ENCODE assay signal across 18 mouse cellular contexts in the genomic region with DNA sequence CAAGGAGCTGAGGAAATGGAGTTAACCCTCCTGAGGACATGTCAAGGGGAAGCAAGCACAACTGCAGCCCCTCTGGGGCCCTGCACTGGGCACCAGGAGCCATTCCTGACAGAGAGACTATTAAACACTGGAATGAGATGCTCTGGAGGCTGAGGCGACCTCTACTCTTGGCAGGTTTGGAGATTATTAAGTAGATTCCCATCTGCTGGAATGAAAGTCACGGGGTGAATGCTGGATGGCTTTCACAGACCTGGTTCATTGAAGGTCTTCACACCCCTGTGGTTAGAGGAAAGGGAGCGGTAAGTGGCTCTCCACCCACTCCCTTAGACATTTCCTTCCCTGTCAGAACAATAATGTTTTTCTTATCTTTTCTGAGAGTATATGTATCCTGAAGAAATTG.
DNase-seq lines count a peak whose midpoint lies in the region; ATAC-seq and TF ChIP-seq lines count a peak whose summit lies in the region.
"Had no signal": no experiment of that assay in that cellular context is flagged by ENCODE, and none has a peak within 500 bp of the region (broad histone marks: within the 10 kb centered on the region; RNA-seq: fewer than 3 reads in every experiment).

No protein-coding gene starts in this region.

- H3K27me3 ChIP-seq in heart, adult 2 months (ENCODE audit: control insufficient read depth, insufficient read depth, low read length), result no peaks in the 10 kb centered on the region
- H3K27me3 ChIP-seq in heart, embryonic 11.5 days (ENCODE audit: control insufficient read depth, insufficient read depth, low read length), result no peaks in the 10 kb centered on the region
- H3K27me3 ChIP-seq: heart, embryonic 13.5 days; neural tube, embryonic 12.5 days; stomach, embryonic 15.5 days had no signal

- intact Hi-C loops in heart, adult 2 months (cut with DNase I), result loop anchor here (1.0 to 10.0 kb wide), 5 partner anchors 125 to 718 kb away; partner anchors contain the start of genes Itgb1 and Nrp1
- intact Hi-C loops in heart, postnatal 25 days (cut with DNase I), result loop anchor here (5.0 kb wide), 2 partner anchors 125 to 205 kb away; partner anchors contain the start of gene Nrp1
- intact Hi-C loops in left cerebral cortex, adult 2 months (cut with DNase I), result no loop called here

- no peaks in the 10 kb centered on the region for H3K9me3 ChIP-seq in heart, embryonic 11.5 days (replicated peaks; ENCODE audit: control insufficient read depth, low read length)
- H3K9me3 ChIP-seq: heart, embryonic 13.5 days; neural tube, embryonic 12.5 days; stomach, embryonic 15.5 days had no signal

- peaks cover 7% of the 10 kb centered on the region for H3K4me1 ChIP-seq in heart, adult 2 months (ENCODE audit: control insufficient read depth, insufficient read depth, low read length)
- H3K4me1 ChIP-seq in heart, embryonic 11.5 days (ENCODE audit: control insufficient read depth, insufficient read depth, low read length), result peaks cover 4% of the 10 kb centered on the region; the same call in 1 of the 2 replicates
- H3K4me1 ChIP-seq: neural tube, embryonic 12.5 days; stomach, embryonic 15.5 days had no signal

- ATAC-seq in heart, embryonic 11.5 days (replicated peaks; ENCODE audit: insufficient number of reproducible peaks, low FRiP score, low TSS enrichment), result no peak
- ATAC-seq: forebrain, postnatal 0 days; hindbrain, postnatal 0 days; liver, postnatal 0 days had no signal

- no peak overlapping the region for H3K4me2 ChIP-seq in heart, embryonic 11.5 days
- H3K4me2 ChIP-seq: heart, embryonic 13.5 days; neural tube, embryonic 12.5 days; stomach, embryonic 15.5 days had no signal

- 0 out of 2 replicates have a peak, but pooled peaks have one; percentile 25 for TF ChIP-seq POLR2A in heart, adult 2 months (IDR thresholded peaks at IDR 0.05; ENCODE audit: insufficient read depth, low read depth, low read length)

- peak overlapping the region; percentile 76 for H3K27ac ChIP-seq in heart, adult 2 months
- no peak overlapping the region for H3K27ac ChIP-seq in heart, embryonic 11.5 days (ENCODE audit: low read depth, low read length)
- H3K27ac ChIP-seq in left cerebral cortex, adult 2 months, result no peak overlapping the region
- H3K27ac ChIP-seq: heart, embryonic 13.5 days; hindbrain, postnatal 0 days; neural tube, embryonic 12.5 days; stomach, embryonic 15.5 days had no signal

- WGBS in heart, adult 2 months, result 46% methylated on average over 3 of the region's 3 CpGs
- WGBS in heart, embryonic 11.5 days (ENCODE audit: insufficient replicate concordance), result 40% methylated on average over 3 of the region's 3 CpGs

- no peak overlapping the region for H3K9ac ChIP-seq in heart, adult 2 months (ENCODE audit: low read depth, low read length)
- no peak overlapping the region for H3K9ac ChIP-seq in heart, embryonic 11.5 days (ENCODE audit: low read depth, low read length)
- H3K9ac ChIP-seq: forebrain, postnatal 0 days; heart, embryonic 13.5 days; liver, postnatal 0 days; neural tube, embryonic 12.5 days; stomach, embryonic 15.5 days had no signal

- TF ChIP-seq CTCF in heart, adult 2 months (IDR thresholded peaks at IDR 0.05), result no peak
- TF ChIP-seq CTCF in left cerebral cortex, adult 2 months (IDR thresholded peaks at IDR 0.05), result no peak

- H3K36me3 ChIP-seq in heart, adult 2 months (ENCODE audit: control insufficient read depth, insufficient read depth, low read length), result peaks cover 13% of the 10 kb centered on the region
- H3K36me3 ChIP-seq in heart, embryonic 11.5 days (ENCODE audit: control insufficient read depth, insufficient read depth, low read length), result no peaks in the 10 kb centered on the region
- H3K36me3 ChIP-seq: heart, embryonic 13.5 days; neural tube, embryonic 12.5 days; stomach, embryonic 15.5 days had no signal

- no peak overlapping the region for H3K4me3 ChIP-seq in heart, adult 2 months
- H3K4me3 ChIP-seq in heart, embryonic 11.5 days (ENCODE audit: low read depth, low read length), result no peak overlapping the region
- no peak overlapping the region for H3K4me3 ChIP-seq in left cerebral cortex, adult 2 months
- H3K4me3 ChIP-seq: heart, embryonic 13.5 days; neural tube, embryonic 12.5 days; stomach, embryonic 15.5 days had no signal

- H3K79me2 ChIP-seq in heart, adult 2 months (replicated peaks; ENCODE audit: control insufficient read depth, insufficient read depth, low read length), result no peaks in the 10 kb centered on the region

- peak; percentile 96 for TF ChIP-seq EP300 in heart, adult 2 months (IDR thresholded peaks at IDR 0.05; ENCODE audit: insufficient read depth, low read depth, low read length)

- peak; percentile 32 to 48 for DNase-seq in heart, adult 2 months
- peak; percentile 13 for DNase-seq in embryo, embryonic 11.5 days (ENCODE audit: low read depth, low spot score)
- peak; percentile 25 for DNase-seq in heart, postnatal 25 days (ENCODE audit: low spot score)
- peak; percentile 12 to 21 for DNase-seq in kidney, postnatal 36 days
- no peak for DNase-seq in left cerebral cortex, adult 2 months (ENCODE audit: extremely low spot score in 1 of 2, low spot score in 2 of 2)
- no peak for DNase-seq in spleen, adult 12 weeks (ENCODE audit: low spot score)
- no peak for DNase-seq in cerebellum, postnatal 4 days (ENCODE audit: low spot score in 2 of 2)
- DNase-seq: cerebellum, postnatal 14 days; forebrain, postnatal 0 days; liver, postnatal 0 days; lung, postnatal 4 days; midbrain, embryonic 14.5 days; thymus, postnatal 36 days had no signal

Comparison
In these comparisons a context has a peak if more than half of its experiments do, and no peak if none do; other contexts are left out.
1. DNase-seq: peak in heart, adult 2 months (2 of 2), embryo, embryonic 11.5 days (single experiment), heart, postnatal 25 days (single experiment) and kidney, postnatal 36 days (2 of 2); none in left cerebral cortex, adult 2 months (0 of 2), spleen, adult 12 weeks (single experiment) and cerebellum, postnatal 4 days (0 of 2).